Mouse (Mus musculus) C2C12 (cell line): ENCODE results near the gene Gga3.

Experiments used
- CTCF ChIP-seq: IDR thresholded peaks from one replicate; pipeline ENCODE4 v1.5.1; 2011; ENCODE audit not compliant: control insufficient read depth, insufficient read depth, insufficient read length
- FOSL1 ChIP-seq: IDR thresholded peaks from one replicate; pipeline ENCODE4 v1.8.0; 2011; ENCODE audit warnings: mild to moderate bottlenecking, low read length; ENCODE audit not compliant: poor library complexity, insufficient read depth, severe bottlenecking

DNA sequence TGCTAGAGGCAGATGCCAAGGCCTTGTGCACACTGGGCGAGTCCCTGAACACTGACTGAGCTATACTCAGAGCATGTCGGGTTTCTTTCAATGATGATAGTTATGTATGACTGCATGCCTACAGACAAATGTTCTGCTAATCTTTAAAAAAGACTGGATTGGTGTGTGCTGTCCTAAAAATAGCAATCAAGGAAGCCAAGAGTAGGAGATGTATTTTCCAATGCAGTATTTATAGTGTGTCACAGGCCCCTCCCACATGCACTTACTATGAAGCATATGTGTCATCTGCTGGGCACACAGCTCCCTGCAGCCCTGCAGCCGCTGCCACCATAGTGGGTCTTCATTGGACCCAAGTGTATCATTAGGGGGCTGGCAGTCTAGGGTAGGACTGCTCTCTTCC lies 49.3 kb upstream of the Gga3 start:
- TF ChIP-seq CTCF = no peak
- no peak for TF ChIP-seq FOSL1
